Mouse (Mus musculus) urinary bladder, postnatal 25 days (tissue): Measurements from ENCODE around the gene Atl3.
"Not testable (repeated sequence)": the region's sequence is repeated elsewhere in the genome, so short reads cannot be mapped to it uniquely, and the experiment has no call there.

Experiments
- DNase-seq: peaks from one replicate; pipeline ENCODE4 v3.0.0; 2022; ENCODE audit warnings: low spot score

Atl3 gene

GRCm38 (mm10) chr19:7493352-7494186 is at the start of gene Atl3:
Gene Atl3 (plus strand): TSS chr19:7494040.
- DNase-seq = no peak

- no peak for DNase-seq
Observed at GRCm38 (mm10) chr19:7445105-7445504, 48.7 kb upstream of the Atl3 start.

- DNase-seq = no peak
Observed at GRCm38 (mm10) chr19:7445596-7445995, 48.2 kb upstream of the Atl3 start.

- no peak for DNase-seq
Observed at GRCm38 (mm10) chr19:7456803-7457202, 37.0 kb upstream of the Atl3 start.

DNA sequence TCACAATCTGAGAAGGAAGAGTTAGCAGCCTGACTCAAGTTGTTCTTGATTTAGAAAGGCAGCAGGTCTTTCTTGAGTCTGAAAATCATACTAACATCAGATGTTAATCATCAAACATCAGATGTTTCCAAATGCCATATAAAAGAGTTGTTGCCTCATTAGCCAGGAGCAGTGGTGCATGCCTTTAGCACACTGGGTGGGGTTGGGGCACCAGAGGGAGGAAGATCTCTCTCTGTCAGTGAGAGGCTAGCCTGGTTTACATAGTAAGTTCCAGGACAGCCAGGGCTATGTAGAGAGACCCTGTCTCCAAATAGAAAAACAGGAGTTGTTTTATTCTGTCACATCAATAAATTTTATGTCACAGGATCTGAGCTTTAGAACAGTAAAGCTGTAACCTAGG is 34.9 kb upstream of the Atl3 start:
- no peak for DNase-seq

- DNase-seq = no peak
Observed at GRCm38 (mm10) chr19:7459370-7459769, 34.5 kb upstream of the Atl3 start.

DNA sequence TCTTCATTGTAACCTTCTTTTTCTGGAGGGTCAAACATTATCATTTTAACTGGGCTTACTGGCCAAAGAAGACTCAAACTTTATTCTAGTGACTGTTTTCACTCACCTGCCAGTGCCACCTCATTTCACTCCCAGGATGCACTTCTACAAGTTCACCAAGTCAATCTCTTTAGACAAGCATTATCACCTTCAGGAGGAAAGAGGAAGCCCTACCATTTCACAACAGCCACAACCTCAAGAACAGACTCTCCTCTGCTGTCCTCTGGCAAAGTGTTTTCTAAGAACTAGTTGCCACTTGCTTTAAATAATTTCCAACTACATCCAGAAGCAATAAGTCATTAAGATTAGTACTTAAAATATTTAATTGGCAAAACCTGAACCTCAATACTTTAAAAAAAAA is 25.9 kb upstream of the Atl3 start:
- no peak for DNase-seq

DNA sequence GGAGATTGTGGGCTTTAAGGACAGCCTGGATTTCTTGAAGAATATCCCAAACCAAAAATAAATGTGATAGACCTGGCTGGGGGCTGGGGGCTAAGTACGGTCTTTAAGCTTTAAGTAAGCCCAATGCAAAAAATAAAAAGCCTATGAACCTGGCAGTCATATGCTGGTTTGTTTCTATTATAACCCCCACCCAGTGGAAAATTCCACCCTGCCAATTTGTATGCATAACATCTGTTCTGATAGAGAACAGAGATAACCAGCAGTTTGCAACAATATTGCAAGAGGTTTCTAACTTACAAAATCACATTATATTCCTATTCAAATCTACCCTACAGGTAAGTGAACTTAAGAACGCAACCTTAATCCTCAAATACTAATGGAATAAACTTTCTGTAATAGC is 23.2 kb upstream of the Atl3 start:
- DNase-seq = no peak

DNA sequence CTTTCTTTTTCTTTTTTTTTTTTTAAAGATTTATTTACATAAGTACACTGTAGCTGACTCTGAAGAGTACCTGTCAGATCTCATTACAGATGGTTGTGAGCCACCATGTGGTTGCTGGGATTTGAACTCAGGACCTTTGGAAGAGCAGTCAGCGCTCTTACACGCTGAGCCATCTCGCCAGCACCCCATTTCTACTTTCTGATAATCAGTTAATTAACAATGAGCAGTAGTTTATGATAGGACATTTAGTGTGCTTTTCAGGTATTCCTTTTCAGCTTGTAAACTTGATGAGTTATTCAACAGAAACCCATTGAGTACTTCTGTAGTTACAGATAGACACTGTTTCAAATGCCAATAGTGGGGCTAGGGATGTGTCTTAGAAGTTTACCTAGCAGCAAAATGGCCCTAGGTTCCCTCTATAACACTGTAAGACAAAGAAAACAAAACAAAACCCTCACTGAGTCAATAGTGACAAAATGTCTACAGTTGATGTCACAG is 14.0 kb upstream of the Atl3 start:
- DNase-seq = no peak

GRCm38 (mm10) chr19:7481541-7482265 is 12.1 kb upstream of the Atl3 start:
- no peak for DNase-seq

GRCm38 (mm10) chr19:7482266-7482598 is 11.6 kb upstream of the Atl3 start:
- DNase-seq = no peak

- peak; percentile 96 for DNase-seq
Observed at GRCm38 (mm10) chr19:7482599-7483511, 11.0 kb upstream of the Atl3 start, which contains the start of gene Rtn3. Gene Rtn3 (minus strand): TSS chr19:7483281.

- DNase-seq = no peak
Observed at GRCm38 (mm10) chr19:7483512-7483882, 10.3 kb upstream of the Atl3 start.

DNA sequence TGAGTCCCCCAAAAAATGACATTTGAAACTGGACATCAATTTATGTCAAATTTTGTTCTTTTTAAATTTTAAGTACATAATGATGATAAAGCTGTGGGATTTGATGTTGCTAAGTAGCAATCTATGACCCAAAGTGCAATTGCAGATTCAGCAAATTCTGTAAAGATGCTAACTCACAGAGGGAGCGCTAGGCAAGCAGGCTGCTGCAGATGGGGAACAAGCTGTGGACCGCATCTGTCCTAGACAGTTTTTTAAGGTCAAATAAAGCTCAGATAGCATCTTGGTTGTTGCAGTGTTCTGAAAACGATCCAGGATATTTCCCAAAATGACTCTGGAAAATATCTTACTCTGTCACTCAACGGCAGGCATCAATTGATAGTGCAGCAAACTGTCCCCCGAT is 9.8 kb upstream of the Atl3 start:
- no peak for DNase-seq

GRCm38 (mm10) chr19:7487680-7488079 is 6.2 kb upstream of the Atl3 start:
- DNase-seq = no peak

DNA sequence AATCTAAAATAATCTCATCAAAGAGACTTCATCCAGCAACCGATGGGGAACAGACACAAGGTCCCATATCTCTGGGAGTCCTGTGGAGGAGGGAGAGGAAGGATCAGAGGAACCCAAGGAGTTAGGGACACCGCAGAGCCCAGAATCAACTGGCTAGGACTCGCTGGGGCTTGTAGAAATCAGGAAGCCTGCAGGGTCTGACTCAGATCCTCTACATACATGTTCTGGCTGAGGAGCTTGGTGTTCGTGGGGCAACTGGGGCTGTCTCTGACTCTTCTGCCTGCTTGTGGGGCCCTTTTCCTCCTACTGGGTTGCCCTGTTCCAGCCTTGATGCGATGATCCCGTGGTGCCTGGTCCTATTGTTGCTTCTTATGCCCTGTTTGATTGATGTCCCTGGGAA is 1.9 kb upstream of the Atl3 start:
- no peak for DNase-seq

DNA sequence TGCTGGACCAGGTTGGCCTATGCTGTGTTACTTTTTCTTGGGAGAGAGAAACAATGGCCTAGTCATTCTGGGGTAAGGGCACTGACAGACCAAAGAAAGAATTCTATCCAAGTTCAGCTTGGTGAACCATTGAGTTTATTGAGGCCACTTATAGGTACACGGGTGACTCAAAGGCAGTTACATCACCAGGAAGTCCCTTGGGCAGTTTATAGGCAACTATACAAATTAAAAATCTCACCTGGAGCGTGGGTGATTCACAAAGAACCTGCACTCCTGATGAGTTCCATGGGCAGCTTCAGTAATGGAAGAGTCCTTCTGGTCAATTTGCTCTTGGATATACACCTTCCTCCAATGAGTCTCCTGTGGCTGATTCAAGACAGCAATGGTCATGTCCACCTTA is 1.2 kb upstream of the Atl3 start:
- DNase-seq = no peak

DNA sequence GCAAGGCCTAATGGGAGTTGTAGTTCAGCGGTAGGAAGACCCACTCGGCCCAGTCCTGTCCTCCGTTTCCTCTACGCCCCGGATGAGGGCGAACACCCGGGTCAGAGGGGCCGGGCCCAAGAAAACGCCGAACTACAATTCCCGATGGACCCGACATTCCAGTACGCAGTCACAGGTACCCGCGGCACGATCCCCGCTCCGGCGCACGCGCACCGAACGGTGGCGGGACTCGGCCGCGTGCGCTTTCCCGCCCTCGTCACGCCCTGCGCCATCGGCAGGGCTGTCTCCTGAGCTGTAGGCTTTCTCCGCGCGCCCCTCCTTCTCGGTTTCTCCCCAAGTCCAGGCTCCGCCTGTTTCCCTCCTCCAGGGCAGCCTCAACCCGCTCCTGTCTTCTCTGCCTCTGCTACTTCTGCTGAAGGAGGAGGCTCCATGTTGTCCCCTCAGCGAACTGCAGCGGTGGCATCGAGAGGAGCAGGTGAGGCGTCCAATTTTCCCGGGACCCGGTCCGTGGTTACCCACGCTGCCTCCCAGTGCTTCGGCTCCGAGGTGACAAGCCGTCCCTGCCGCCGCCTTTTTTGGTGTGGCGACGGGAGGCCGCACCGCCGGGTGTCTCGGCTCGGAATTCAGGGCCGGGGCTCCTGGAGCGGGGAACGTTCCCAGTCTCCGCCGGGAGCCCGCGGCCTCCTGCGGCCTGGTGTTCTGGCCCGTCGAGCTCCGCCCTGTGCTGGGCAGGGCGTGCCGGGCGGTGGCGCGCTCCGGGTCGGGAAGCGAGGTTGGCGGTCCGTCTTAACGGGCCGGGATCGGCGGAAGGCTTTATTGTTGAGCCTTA is 561 bp downstream of the Atl3 start:
- DNase-seq = peak; percentile 87

- no peak for DNase-seq
Observed at GRCm38 (mm10) chr19:7495221-7496038, 1.6 kb downstream of the Atl3 start.

DNA sequence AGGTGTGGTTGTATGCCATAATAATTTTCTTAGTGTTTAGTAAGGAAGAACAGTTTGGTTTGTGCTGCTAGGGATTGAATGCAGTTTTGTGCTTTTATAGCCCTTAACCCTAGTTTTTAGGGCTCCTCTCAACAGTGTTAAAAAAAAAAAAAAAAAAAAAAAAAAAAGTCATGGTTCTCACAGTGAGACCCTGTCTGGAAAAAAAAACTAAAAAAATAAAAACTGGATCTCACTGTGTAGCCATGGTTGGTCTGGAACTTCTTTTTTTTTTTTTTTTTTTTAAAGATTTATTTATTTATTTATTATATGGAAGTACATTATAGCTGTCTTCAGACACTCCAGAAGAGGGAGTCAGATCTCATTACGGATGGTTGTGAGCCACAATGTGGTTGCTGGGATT is 2.2 kb downstream of the Atl3 start:
- DNase-seq = not testable (repeated sequence)

DNA sequence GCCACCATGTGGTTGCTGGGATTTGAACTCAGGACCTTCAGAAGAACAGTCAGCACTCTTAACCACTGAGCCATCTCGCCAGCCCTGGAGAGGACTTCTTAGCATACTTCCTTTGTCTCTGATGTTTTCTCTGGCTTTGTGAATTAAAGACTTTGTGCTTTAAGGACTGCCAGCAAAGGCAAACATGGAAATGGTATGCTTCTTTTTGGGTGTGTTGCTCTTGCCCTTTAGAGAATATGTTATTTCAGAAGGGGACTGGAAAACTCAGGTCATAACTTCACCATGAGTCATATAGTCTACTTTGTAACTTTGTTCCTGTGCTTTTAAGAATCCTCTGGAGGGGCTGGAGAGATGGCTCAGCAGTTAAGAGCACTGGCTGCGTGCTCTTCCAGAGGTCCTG is 5.0 kb downstream of the Atl3 start:
- DNase-seq = no peak
